Mouse (Mus musculus) T-helper 1 cell (primary cell): ENCODE measurements around the gene Adipoq.

Source experiments
- in situ Hi-C: fragments of 300-600 bp; cut with MboI, MseI; formaldehyde crosslinking; loops from one replicate; pipeline ENCODE4 v1.15.1; 2025; ENCODE audit warnings: high pct_unique_total_duplicates

Gene Adipoq

GRCm38 (mm10) chr16:23114339-23115171 lies 31.8 kb upstream of the Adipoq start:
- in situ Hi-C loops = no loop called here

- in situ Hi-C loops = no loop called here
These were observed 30.9 kb upstream of the Adipoq start for GRCm38 (mm10) chr16:23115486-23115885.

GRCm38 (mm10) chr16:23117173-23117572 lies 29.2 kb upstream of the Adipoq start:
- in situ Hi-C loops = no loop called here

- in situ Hi-C loops = no loop called here
These were observed 23.9 kb upstream of the Adipoq start for GRCm38 (mm10) chr16:23122446-23122845.

- in situ Hi-C loops = no loop called here
These were observed 23.2 kb upstream of the Adipoq start for GRCm38 (mm10) chr16:23123104-23123503.

- in situ Hi-C loops = no loop called here
These were observed 21.9 kb upstream of the Adipoq start for GRCm38 (mm10) chr16:23124398-23124797.

- in situ Hi-C loops = loop anchor here (5.0 kb wide), 1 partner anchor 40 kb away; no protein-coding TSS in a partner anchor
These were observed 19.0 kb upstream of the Adipoq start for GRCm38 (mm10) chr16:23127311-23127672.

GRCm38 (mm10) chr16:23127673-23128375 lies 18.5 kb upstream of the Adipoq start, which contains the start of gene Rfc4:
Gene Rfc4 (minus strand): TSS chr16:23127737.
- in situ Hi-C loops = loop anchor here (5.0 kb wide), 1 partner anchor 41 kb away; no protein-coding TSS in a partner anchor

GRCm38 (mm10) chr16:23130303-23130702 lies 16.0 kb upstream of the Adipoq start:
- in situ Hi-C loops = loop anchor here (10.0 kb wide), 1 partner anchor 266 kb away; no protein-coding TSS in a partner anchor

- in situ Hi-C loops = loop anchor here (10.0 kb wide), 1 partner anchor 268 kb away; no protein-coding TSS in a partner anchor
These were observed 14.0 kb upstream of the Adipoq start for GRCm38 (mm10) chr16:23132336-23132735.

- in situ Hi-C loops = loop anchor here (10.0 kb wide), 1 partner anchor 271 kb away; no protein-coding TSS in a partner anchor
These were observed 10.8 kb upstream of the Adipoq start for GRCm38 (mm10) chr16:23135421-23136149.

GRCm38 (mm10) chr16:23136406-23136970 lies 9.8 kb upstream of the Adipoq start:
- in situ Hi-C loops = loop anchor here (10.0 kb wide), 1 partner anchor 272 kb away; no protein-coding TSS in a partner anchor

- in situ Hi-C loops = no loop called here
These were observed 5.4 kb upstream of the Adipoq start for GRCm38 (mm10) chr16:23140911-23141310.

- in situ Hi-C loops = no loop called here
These were observed 2.0 kb upstream of the Adipoq start for GRCm38 (mm10) chr16:23144326-23144725.

GRCm38 (mm10) chr16:23145211-23145610 lies 1.1 kb upstream of the Adipoq start:
- in situ Hi-C loops = loop anchor here (5.0 kb wide), 1 partner anchor 257 kb away; no protein-coding TSS in a partner anchor

GRCm38 (mm10) chr16:23148936-23149335 lies 2.6 kb downstream of the Adipoq start:
- in situ Hi-C loops = loop anchor here (5.0 kb wide), 1 partner anchor 253 kb away; no protein-coding TSS in a partner anchor

GRCm38 (mm10) chr16:23149396-23149795 lies 3.1 kb downstream of the Adipoq start:
- in situ Hi-C loops = loop anchor here (5.0 kb wide), 1 partner anchor 253 kb away; no protein-coding TSS in a partner anchor

- in situ Hi-C loops = loop anchor here (10.0 kb wide), 1 partner anchor 1213 kb away; no protein-coding TSS in a partner anchor
These were observed 5.1 kb downstream of the Adipoq start for GRCm38 (mm10) chr16:23151423-23151822.

- in situ Hi-C loops = loop anchor here (10.0 kb wide), 1 partner anchor 1211 kb away; no protein-coding TSS in a partner anchor
These were observed 7.9 kb downstream of the Adipoq start for GRCm38 (mm10) chr16:23154261-23154660.

- in situ Hi-C loops = loop anchor here (10.0 kb wide), 1 partner anchor 1208 kb away; no protein-coding TSS in a partner anchor
These were observed 10.7 kb downstream of the Adipoq start for GRCm38 (mm10) chr16:23157013-23157412.

GRCm38 (mm10) chr16:23158292-23158691 lies 12.0 kb downstream of the Adipoq start:
- in situ Hi-C loops = loop anchor here (10.0 kb wide), 1 partner anchor 1207 kb away; no protein-coding TSS in a partner anchor
